Mouse (Mus musculus): ENCODE measurements around the gene Ttc21a. TPM values are rescaled to one million over a fixed set of nuclear protein-coding genes. Genes with fewer than 3 reads are reported as not detected.

Ttc21a gene
- polyA plus RNA-seq, 1 experiment from 2014 or later: 1.3 TPM

- ATAC-seq (ENCODE audit: low read depth): no peak
- Histone ChIP-seq H3K36me3 (ENCODE audit: control insufficient read depth, insufficient read depth, low read length) (peaks cover 29% of the 10 kb centered on the region), H3K4me3 (ENCODE audit: low read length) (no peak overlapping the region), H3K27ac (ENCODE audit: low read length) (peak overlapping the region; percentile 12; the same call in 1 of the 2 replicates), H3K4me1 (replicated peaks; ENCODE audit: control insufficient read depth, insufficient read depth, low read length) (peaks cover 17% of the 10 kb centered on the region), H3K9me3 (ENCODE audit: control insufficient read depth, low read length) (no peaks in the 10 kb centered on the region), H3K9ac (ENCODE audit: low read length) (0 out of 2 replicates have a peak overlapping the region, but pooled peaks have one; percentile 30), H3K27me3 (ENCODE audit: control insufficient read depth, insufficient read depth, low read depth, low read length) (no peaks in the 10 kb centered on the region), H3K4me2 (ENCODE audit: low read depth, low read length) (no peak overlapping the region)
- 38% methylated on average over 6 of the region's 6 CpGs for WGBS
Observed at GRCm38 (mm10) chr9:119970221-119970620, 32.8 kb downstream of the Ttc21a start.

DNA sequence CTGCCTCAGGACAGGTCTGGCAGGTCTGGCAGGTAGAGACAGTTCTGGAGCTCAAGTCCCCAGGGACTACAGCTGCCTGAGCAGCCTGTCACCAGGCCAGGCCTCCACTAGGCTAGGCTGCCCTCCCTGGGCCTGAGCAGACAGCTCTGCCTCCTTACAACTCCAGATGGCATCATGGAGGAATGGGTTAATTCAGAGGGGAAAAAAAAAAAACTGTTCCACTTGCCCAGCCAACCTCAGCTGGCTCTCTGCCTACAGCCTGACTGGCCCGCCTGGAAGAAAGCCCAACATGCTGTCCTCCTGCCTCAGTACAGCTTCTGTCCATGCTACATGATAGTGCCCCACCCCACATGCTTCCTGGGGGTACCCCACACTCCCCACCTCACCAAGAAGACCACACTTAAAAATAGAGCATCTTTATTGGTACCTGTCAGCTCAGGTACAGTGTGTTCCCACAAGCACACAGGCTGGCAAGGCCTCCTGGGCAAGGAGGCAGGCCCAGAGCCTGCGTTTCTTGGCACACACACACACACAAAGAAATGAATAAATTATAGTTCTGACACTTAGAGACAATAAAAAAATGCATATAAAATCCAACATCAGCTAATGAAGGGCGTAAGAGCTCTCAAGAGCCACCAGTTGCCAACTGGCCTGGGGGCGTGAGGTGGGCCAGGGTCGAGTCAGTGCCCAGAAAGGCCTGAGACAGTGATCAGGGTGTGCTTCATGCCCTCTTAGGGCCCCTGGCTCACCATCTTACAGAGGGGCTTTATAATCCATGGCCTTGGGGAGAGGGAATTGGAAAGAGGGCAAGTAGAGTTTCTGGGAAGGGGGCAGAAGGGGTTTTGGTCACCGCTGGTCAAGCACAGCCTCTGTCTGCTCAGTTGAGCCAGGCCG is 33.6 kb downstream of the Ttc21a start:
- Histone ChIP-seq H3K9ac (ENCODE audit: low read length) (peak overlapping the region; percentile 30; the same call in 1 of the 2 replicates), H3K4me3 (ENCODE audit: low read length) (no peak overlapping the region), H3K4me2 (ENCODE audit: low read depth, low read length) (no peak overlapping the region), H3K27me3 (ENCODE audit: control insufficient read depth, insufficient read depth, low read depth, low read length) (no peaks in the 10 kb centered on the region), H3K4me1 (replicated peaks; ENCODE audit: control insufficient read depth, insufficient read depth, low read length) (peaks cover 17% of the 10 kb centered on the region), H3K27ac (ENCODE audit: low read length) (0 out of 2 replicates have a peak overlapping the region, but pooled peaks have one; percentile 12), H3K9me3 (ENCODE audit: control insufficient read depth, low read length) (no peaks in the 10 kb centered on the region), H3K36me3 (ENCODE audit: control insufficient read depth, insufficient read depth, low read length) (peaks cover 30% of the 10 kb centered on the region)
- WGBS: 63% methylated on average over 7 of the region's 7 CpGs
- ATAC-seq (ENCODE audit: low read depth): peak; percentile 24; the same call in 1 of the 2 replicates

DNA sequence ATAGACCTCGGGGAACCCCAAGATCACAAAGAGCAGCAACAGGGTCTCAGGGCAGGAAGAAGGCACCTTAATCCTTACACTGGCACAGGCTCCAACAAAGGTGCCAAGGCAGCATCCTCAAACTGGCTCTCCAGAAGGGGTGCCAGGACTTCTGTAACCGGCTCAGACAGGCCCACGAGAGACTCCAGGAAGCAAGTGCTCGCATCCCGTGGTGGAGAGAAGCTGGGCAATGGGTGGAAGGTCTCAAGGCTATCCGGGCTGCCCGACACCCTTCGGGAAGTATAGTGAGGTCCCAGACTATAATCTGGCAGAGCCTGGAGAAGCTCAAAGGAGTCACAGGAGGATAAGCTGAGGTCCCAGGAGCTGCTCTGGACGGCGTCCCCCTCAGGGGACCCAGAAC is 34.8 kb downstream of the Ttc21a start:
- Histone ChIP-seq H3K27ac (ENCODE audit: low read length) (no peak overlapping the region), H3K4me2 (ENCODE audit: low read depth, low read length) (no peak overlapping the region), H3K27me3 (ENCODE audit: control insufficient read depth, insufficient read depth, low read depth, low read length) (no peaks in the 10 kb centered on the region), H3K9ac (ENCODE audit: low read length) (no peak overlapping the region), H3K4me1 (replicated peaks; ENCODE audit: control insufficient read depth, insufficient read depth, low read length) (peaks cover 26% of the 10 kb centered on the region), H3K36me3 (ENCODE audit: control insufficient read depth, insufficient read depth, low read length) (peaks cover 30% of the 10 kb centered on the region), H3K4me3 (ENCODE audit: low read length) (no peak overlapping the region), H3K9me3 (ENCODE audit: control insufficient read depth, low read length) (no peaks in the 10 kb centered on the region)
- ATAC-seq (ENCODE audit: low read depth): no peak
- WGBS: 92% methylated on average over 10 of the region's 10 CpGs

GRCm38 (mm10) chr9:119972582-119972981 is 35.2 kb downstream of the Ttc21a start:
- peaks cover 30% of the 10 kb centered on the region for H3K36me3 ChIP-seq (ENCODE audit: control insufficient read depth, insufficient read depth, low read length)
- peaks cover 30% of the 10 kb centered on the region for H3K4me1 ChIP-seq (replicated peaks; ENCODE audit: control insufficient read depth, insufficient read depth, low read length)
- 78% methylated on average over 12 of the region's 12 CpGs for WGBS
- ATAC-seq (ENCODE audit: low read depth): no peak
- no peak overlapping the region for H3K4me2 ChIP-seq (ENCODE audit: low read depth, low read length)
- H3K9me3 ChIP-seq (ENCODE audit: control insufficient read depth, low read length): no peaks in the 10 kb centered on the region
- H3K4me3 ChIP-seq (ENCODE audit: low read length): no peak overlapping the region
- no peaks in the 10 kb centered on the region for H3K27me3 ChIP-seq (ENCODE audit: control insufficient read depth, insufficient read depth, low read depth, low read length)
- no peak overlapping the region for H3K9ac ChIP-seq (ENCODE audit: low read length)
- H3K27ac ChIP-seq (ENCODE audit: low read length): no peak overlapping the region

DNA sequence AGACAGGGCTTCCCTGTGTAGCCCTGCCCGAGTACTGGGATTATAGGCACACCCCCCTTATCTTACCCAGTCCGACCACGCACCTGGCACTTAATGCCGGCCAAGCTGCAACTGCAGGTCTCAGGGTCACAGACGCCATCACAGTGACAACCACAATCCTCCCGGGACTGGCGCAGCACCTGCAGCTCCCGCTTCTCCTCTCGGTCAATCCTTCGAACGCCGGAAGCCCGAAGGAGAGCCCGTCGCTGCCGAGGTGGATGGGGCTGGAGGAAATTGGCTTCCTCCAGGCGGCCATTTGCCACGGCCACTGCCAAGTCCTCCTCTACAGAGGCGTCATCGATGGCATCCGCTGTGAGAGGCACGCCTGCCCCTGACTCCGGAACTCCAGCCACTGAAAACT is 35.9 kb downstream of the Ttc21a start:
- no peak overlapping the region for H3K9ac ChIP-seq (ENCODE audit: low read length)

DNA sequence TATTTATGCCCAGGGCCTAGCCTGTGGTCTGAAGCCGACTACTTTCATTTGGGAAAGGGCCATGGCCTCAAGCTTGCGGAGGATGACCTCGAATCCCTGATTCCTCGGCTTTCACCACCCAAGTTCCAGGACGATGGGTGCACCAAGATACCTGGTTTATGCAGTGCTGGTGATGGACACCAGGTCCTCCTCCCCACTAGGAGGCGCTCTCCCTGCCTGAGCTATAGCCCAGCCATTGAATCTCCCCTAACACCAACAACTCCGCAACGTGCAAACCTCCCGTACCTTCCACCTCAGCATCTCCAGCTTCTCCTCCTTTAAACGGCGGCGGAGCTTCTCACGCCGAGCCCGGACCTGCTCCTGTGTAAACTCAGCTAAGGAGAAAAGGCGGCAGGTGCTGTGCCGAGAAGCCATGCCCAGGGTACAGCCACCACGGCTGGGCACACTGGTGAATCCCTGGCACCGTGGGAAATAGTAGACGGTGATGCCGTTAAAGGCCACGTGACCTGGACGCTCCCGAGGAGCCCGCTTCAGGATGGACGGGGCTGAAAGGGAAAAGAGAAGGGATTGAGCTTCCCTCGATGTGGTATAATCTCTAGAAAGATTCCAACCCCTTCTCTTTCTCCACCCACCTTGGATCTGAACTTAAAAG is 36.6 kb downstream of the Ttc21a start:
- H3K4me2 ChIP-seq (ENCODE audit: low read depth, low read length): no peak overlapping the region
- H3K27me3 ChIP-seq (ENCODE audit: control insufficient read depth, insufficient read depth, low read depth, low read length): no peaks in the 10 kb centered on the region
- H3K27ac ChIP-seq (ENCODE audit: low read length): no peak overlapping the region
- H3K36me3 ChIP-seq (ENCODE audit: control insufficient read depth, insufficient read depth, low read length): peaks cover 30% of the 10 kb centered on the region
- H3K9me3 ChIP-seq (ENCODE audit: control insufficient read depth, low read length): no peaks in the 10 kb centered on the region
- no peak overlapping the region for H3K9ac ChIP-seq (ENCODE audit: low read length)
- H3K4me1 ChIP-seq (replicated peaks; ENCODE audit: control insufficient read depth, insufficient read depth, low read length): peaks cover 44% of the 10 kb centered on the region
- 91% methylated on average over 27 of the region's 27 CpGs for WGBS
- no peak for ATAC-seq (ENCODE audit: low read depth)
- H3K4me3 ChIP-seq (ENCODE audit: low read length): no peak overlapping the region

More for the DNA sequence above, 35.9 kb downstream of the Ttc21a start:
- Histone ChIP-seq H3K27ac (ENCODE audit: low read length) (no peak overlapping the region), H3K36me3 (ENCODE audit: control insufficient read depth, insufficient read depth, low read length) (peaks cover 30% of the 10 kb centered on the region), H3K27me3 (ENCODE audit: control insufficient read depth, insufficient read depth, low read depth, low read length) (no peaks in the 10 kb centered on the region), H3K4me1 (replicated peaks; ENCODE audit: control insufficient read depth, insufficient read depth, low read length) (peaks cover 37% of the 10 kb centered on the region), H3K9me3 (ENCODE audit: control insufficient read depth, low read length) (no peaks in the 10 kb centered on the region), H3K4me2 (ENCODE audit: low read depth, low read length) (no peak overlapping the region), H3K4me3 (ENCODE audit: low read length) (no peak overlapping the region)
- 86% methylated on average over 23 of the region's 23 CpGs for WGBS
- no peak for ATAC-seq (ENCODE audit: low read depth)

DNA sequence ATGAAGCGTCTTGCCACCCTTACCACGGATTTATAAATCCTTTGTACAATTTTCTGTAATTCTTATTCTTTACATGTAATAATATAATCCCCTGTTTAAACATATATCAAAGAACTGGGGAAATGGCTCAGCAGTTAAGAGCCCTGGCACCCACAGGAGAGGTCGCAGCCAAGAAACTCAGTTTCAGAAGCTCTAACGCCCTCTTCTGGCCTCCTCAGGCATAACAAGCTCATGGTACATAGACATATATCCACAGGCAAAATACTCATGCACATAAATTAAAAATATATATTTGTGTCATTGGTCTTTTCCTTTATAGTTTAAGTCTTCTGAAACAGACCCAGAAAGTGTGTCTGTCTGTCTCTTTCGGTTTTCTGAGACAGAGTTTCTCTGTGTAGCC is 37.2 kb downstream of the Ttc21a start:
- H3K27ac ChIP-seq (ENCODE audit: low read length): no peak overlapping the region
- ATAC-seq (ENCODE audit: low read depth): no peak
- 76% methylated on average over 5 of the region's 5 CpGs for whole genome bisulfite sequencing
- no peak overlapping the region for H3K9ac ChIP-seq (ENCODE audit: low read length)
- no peak overlapping the region for H3K4me3 ChIP-seq (ENCODE audit: low read length)
- peaks cover 50% of the 10 kb centered on the region for H3K4me1 ChIP-seq (replicated peaks; ENCODE audit: control insufficient read depth, insufficient read depth, low read length)
- no peaks in the 10 kb centered on the region for H3K27me3 ChIP-seq (ENCODE audit: control insufficient read depth, insufficient read depth, low read depth, low read length)
- H3K4me2 ChIP-seq (ENCODE audit: low read depth, low read length): no peak overlapping the region
- H3K9me3 ChIP-seq (ENCODE audit: control insufficient read depth, low read length): no peaks in the 10 kb centered on the region
- H3K36me3 ChIP-seq (ENCODE audit: control insufficient read depth, insufficient read depth, low read length): peaks cover 30% of the 10 kb centered on the region

GRCm38 (mm10) chr9:119975286-119975685 is 37.9 kb downstream of the Ttc21a start:
- peaks cover 50% of the 10 kb centered on the region for H3K4me1 ChIP-seq (replicated peaks; ENCODE audit: control insufficient read depth, insufficient read depth, low read length)
- no peaks in the 10 kb centered on the region for H3K27me3 ChIP-seq (ENCODE audit: control insufficient read depth, insufficient read depth, low read depth, low read length)
- peaks cover 30% of the 10 kb centered on the region for H3K36me3 ChIP-seq (ENCODE audit: control insufficient read depth, insufficient read depth, low read length)
- no peak overlapping the region for H3K4me2 ChIP-seq (ENCODE audit: low read depth, low read length)
- no peak overlapping the region for H3K4me3 ChIP-seq (ENCODE audit: low read length)
- no peak for ATAC-seq (ENCODE audit: low read depth)
- H3K9me3 ChIP-seq (ENCODE audit: control insufficient read depth, low read length): no peaks in the 10 kb centered on the region
- 73% methylated on average over 4 of the region's 4 CpGs for WGBS
- no peak overlapping the region for H3K27ac ChIP-seq (ENCODE audit: low read length)
- no peak overlapping the region for H3K9ac ChIP-seq (ENCODE audit: low read length)
